Mouse (Mus musculus): ENCODE measurements around the gene Cd300e. TPM values are rescaled to one million over a fixed set of nuclear protein-coding genes. Genes with fewer than 3 reads are reported as not detected.

Cd300e gene
- polyA plus RNA-seq, 1 experiment from 2014 or later, result 0.09 TPM

GRCm38 (mm10) chr11:115080886-115081285, 18.9 kb upstream of the Cd300e start:
- ATAC-seq (ENCODE audit: low FRiP score, low read depth), result no peak
- Histone ChIP-seq H3K27me3 (peaks cover 25% of the 10 kb centered on the region), H3K4me2 (replicated peaks) (no peak overlapping the region), H3K4me3 (no peak overlapping the region), H3K4me1 (0 out of 2 replicates have a peak, but pooled peaks cover 3% of the 10 kb centered on the region), H3K9ac (no peak overlapping the region), H3K36me3 (no peaks in the 10 kb centered on the region), H3K9me3 (no peaks in the 10 kb centered on the region), H3K27ac (no peak overlapping the region)
- WGBS, result 37% methylated on average over 13 of the region's 13 CpGs

- H3K9ac ChIP-seq, result no peak overlapping the region
- no peaks in the 10 kb centered on the region for H3K9me3 ChIP-seq
- H3K27me3 ChIP-seq, result peaks cover 6% of the 10 kb centered on the region
- WGBS, result 77% methylated on average over 5 of the region's 5 CpGs
- 0 out of 2 replicates have a peak, but pooled peaks cover 3% of the 10 kb centered on the region for H3K4me1 ChIP-seq
- no peak overlapping the region for H3K4me2 ChIP-seq (replicated peaks)
- no peaks in the 10 kb centered on the region for H3K36me3 ChIP-seq
- no peak overlapping the region for H3K27ac ChIP-seq
- H3K4me3 ChIP-seq, result no peak overlapping the region
- no peak for ATAC-seq (ENCODE audit: low FRiP score, low read depth)
Measured at GRCm38 (mm10) chr11:115078680-115079079, 16.7 kb upstream of the Cd300e start.

DNA sequence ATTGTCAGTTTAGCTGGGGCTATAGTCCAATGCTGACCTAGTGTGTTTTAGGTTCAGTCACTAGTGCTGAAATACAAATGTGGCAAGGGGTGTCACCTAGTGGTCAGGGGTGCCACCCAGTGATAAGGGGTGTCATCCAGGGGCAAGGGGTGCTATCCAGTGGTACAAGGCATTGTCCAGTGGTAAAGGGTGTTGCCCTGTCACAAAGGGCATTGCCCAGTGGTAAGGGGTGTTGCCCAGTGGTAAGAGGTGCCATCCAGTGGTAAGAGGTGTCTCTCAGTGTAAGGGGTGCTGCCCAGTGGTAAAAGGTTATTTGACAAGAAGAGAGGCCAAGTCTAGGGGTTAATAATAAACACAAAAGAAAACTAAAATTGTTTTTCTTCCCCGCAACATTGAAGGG, 15.5 kb upstream of the Cd300e start:
- Histone ChIP-seq H3K36me3 (no peaks in the 10 kb centered on the region), H3K27me3 (no peaks in the 10 kb centered on the region), H3K4me2 (replicated peaks) (no peak overlapping the region), H3K9ac (no peak overlapping the region), H3K9me3 (no peaks in the 10 kb centered on the region), H3K4me3 (no peak overlapping the region), H3K27ac (no peak overlapping the region), H3K4me1 (no peaks in the 10 kb centered on the region)
- ATAC-seq (ENCODE audit: low FRiP score, low read depth), result no peak
- WGBS, result 96% methylated on average over 1 of the region's 1 CpGs

- no peak overlapping the region for H3K4me3 ChIP-seq
- H3K9ac ChIP-seq, result no peak overlapping the region
- peaks cover 10% of the 10 kb centered on the region for H3K4me1 ChIP-seq
- H3K9me3 ChIP-seq, result no peaks in the 10 kb centered on the region
- no peak for ATAC-seq (ENCODE audit: low FRiP score, low read depth)
- H3K27me3 ChIP-seq, result peaks cover 6% of the 10 kb centered on the region
- no peaks in the 10 kb centered on the region for H3K36me3 ChIP-seq
- 63% methylated on average over 5 of the region's 5 CpGs for WGBS
- H3K27ac ChIP-seq, result no peak overlapping the region
- H3K4me2 ChIP-seq (replicated peaks), result no peak overlapping the region
Measured at GRCm38 (mm10) chr11:115075859-115076258, 13.9 kb upstream of the Cd300e start.

- Histone ChIP-seq H3K27me3 (peaks cover 11% of the 10 kb centered on the region), H3K36me3 (no peaks in the 10 kb centered on the region), H3K9me3 (no peaks in the 10 kb centered on the region), H3K4me3 (no peak overlapping the region), H3K27ac (no peak overlapping the region), H3K4me2 (replicated peaks) (no peak overlapping the region), H3K4me1 (peaks cover 10% of the 10 kb centered on the region), H3K9ac (no peak overlapping the region)
- ATAC-seq (ENCODE audit: low FRiP score, low read depth), result no peak
- 71% methylated on average over 7 of the region's 7 CpGs for WGBS
Measured at GRCm38 (mm10) chr11:115075407-115075806, 13.4 kb upstream of the Cd300e start.

GRCm38 (mm10) chr11:115073002-115073401, 11.0 kb upstream of the Cd300e start:
- Histone ChIP-seq H3K4me2 (replicated peaks) (no peak overlapping the region), H3K27me3 (peaks cover 11% of the 10 kb centered on the region), H3K27ac (no peak overlapping the region), H3K4me3 (no peak overlapping the region), H3K36me3 (no peaks in the 10 kb centered on the region), H3K9ac (no peak overlapping the region), H3K4me1 (peaks cover 10% of the 10 kb centered on the region), H3K9me3 (no peaks in the 10 kb centered on the region)
- 67% methylated on average over 5 of the region's 5 CpGs for WGBS
- no peak for ATAC-seq (ENCODE audit: low FRiP score, low read depth)

GRCm38 (mm10) chr11:115071631-115072294, 9.8 kb upstream of the Cd300e start:
- H3K9ac ChIP-seq, result no peak overlapping the region
- H3K36me3 ChIP-seq, result no peaks in the 10 kb centered on the region
- no peak overlapping the region for H3K4me3 ChIP-seq
- 25% methylated on average over 14 of the region's 14 CpGs for WGBS
- H3K27ac ChIP-seq, result no peak overlapping the region
- ATAC-seq (ENCODE audit: low FRiP score, low read depth), result no peak
- H3K4me2 ChIP-seq (replicated peaks), result peak overlapping the region; percentile 21
- peaks cover 11% of the 10 kb centered on the region for H3K27me3 ChIP-seq
- H3K4me1 ChIP-seq, result peaks cover 10% of the 10 kb centered on the region
- no peaks in the 10 kb centered on the region for H3K9me3 ChIP-seq

GRCm38 (mm10) chr11:115071015-115071551, 9.1 kb upstream of the Cd300e start:
- 18% methylated on average over 9 of the region's 9 CpGs for WGBS
- H3K4me1 ChIP-seq, result peaks cover 10% of the 10 kb centered on the region
- H3K36me3 ChIP-seq, result no peaks in the 10 kb centered on the region
- H3K9ac ChIP-seq, result no peak overlapping the region
- peak overlapping the region; percentile 21 for H3K4me2 ChIP-seq (replicated peaks)
- no peak overlapping the region for H3K27ac ChIP-seq
- peaks cover 11% of the 10 kb centered on the region for H3K27me3 ChIP-seq
- no peak for ATAC-seq (ENCODE audit: low FRiP score, low read depth)
- no peak overlapping the region for H3K4me3 ChIP-seq
- H3K9me3 ChIP-seq, result no peaks in the 10 kb centered on the region

GRCm38 (mm10) chr11:115066768-115067167, 4.8 kb upstream of the Cd300e start:
- peaks cover 16% of the 10 kb centered on the region for H3K27me3 ChIP-seq
- 63% methylated on average over 6 of the region's 6 CpGs for WGBS

DNA sequence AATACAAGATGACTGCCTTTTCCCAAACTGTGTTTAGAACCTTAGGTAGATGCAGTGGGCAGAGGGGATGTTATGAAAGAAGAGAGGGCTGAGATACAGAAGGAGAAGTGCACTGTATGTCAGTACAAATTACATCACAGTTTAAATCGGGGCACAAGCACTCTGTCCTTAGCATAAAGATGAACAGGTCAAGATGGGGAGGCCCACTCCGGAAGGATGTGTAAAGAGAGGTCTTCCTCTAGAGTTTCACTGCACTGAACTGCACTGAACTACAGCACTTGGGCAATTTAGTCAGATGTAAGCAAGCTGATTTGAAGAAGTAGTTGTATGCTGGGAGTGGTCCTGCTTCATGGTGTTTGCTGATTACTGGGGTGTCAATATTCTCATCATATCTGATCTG, 2.2 kb downstream of the Cd300e start:
- H3K4me2 ChIP-seq (replicated peaks), result no peak overlapping the region
- no peaks in the 10 kb centered on the region for H3K4me1 ChIP-seq
- H3K36me3 ChIP-seq, result no peaks in the 10 kb centered on the region
- no peak for ATAC-seq (ENCODE audit: low FRiP score, low read depth)
- 83% methylated on average over 2 of the region's 2 CpGs for WGBS
- peaks cover 5% of the 10 kb centered on the region; the same call in 1 of the 2 replicates for H3K27me3 ChIP-seq
- H3K4me3 ChIP-seq, result no peak overlapping the region
- no peak overlapping the region for H3K9ac ChIP-seq
- H3K9me3 ChIP-seq, result no peaks in the 10 kb centered on the region
- H3K27ac ChIP-seq, result no peak overlapping the region

More at GRCm38 (mm10) chr11:115066768-115067167, 4.8 kb upstream of the Cd300e start:
- Histone ChIP-seq H3K9ac (no peak overlapping the region), H3K4me2 (replicated peaks) (no peak overlapping the region), H3K4me1 (peaks cover 6% of the 10 kb centered on the region), H3K4me3 (no peak overlapping the region), H3K36me3 (no peaks in the 10 kb centered on the region), H3K27ac (no peak overlapping the region), H3K9me3 (no peaks in the 10 kb centered on the region)
- ATAC-seq (ENCODE audit: low FRiP score, low read depth), result no peak

- WGBS, result 71% methylated on average over 4 of the region's 4 CpGs
- Histone ChIP-seq H3K27ac (no peak overlapping the region), H3K4me3 (no peak overlapping the region), H3K27me3 (peaks cover 5% of the 10 kb centered on the region; the same call in 1 of the 2 replicates), H3K36me3 (no peaks in the 10 kb centered on the region), H3K4me1 (no peaks in the 10 kb centered on the region), H3K9me3 (no peaks in the 10 kb centered on the region), H3K9ac (no peak overlapping the region), H3K4me2 (replicated peaks) (no peak overlapping the region)
- no peak for ATAC-seq (ENCODE audit: low FRiP score, low read depth)
Measured at GRCm38 (mm10) chr11:115058701-115059100, 3.3 kb downstream of the Cd300e start.

DNA sequence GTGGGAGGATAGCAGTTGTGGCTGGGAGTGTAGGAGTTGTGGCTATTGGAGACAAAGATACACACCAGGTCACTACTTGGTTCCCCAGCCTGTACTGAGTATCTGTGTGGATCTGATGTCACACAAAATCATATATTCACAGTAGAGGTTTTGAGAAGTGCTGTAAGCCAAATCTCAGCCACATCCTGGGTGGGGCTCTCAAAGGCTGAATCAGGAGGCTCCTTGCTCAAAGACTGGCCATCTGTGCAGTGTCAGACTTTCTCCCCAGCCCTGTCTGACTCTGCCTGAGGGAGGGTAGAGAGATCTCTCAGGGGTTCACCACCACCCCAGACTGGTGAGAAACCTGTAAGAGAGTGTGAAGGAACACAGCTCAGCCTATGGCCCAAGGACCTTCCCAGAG, 7.4 kb downstream of the Cd300e start:
- H3K27ac ChIP-seq, result no peak overlapping the region
- no peak for ATAC-seq (ENCODE audit: low FRiP score, low read depth)
- no peaks in the 10 kb centered on the region for H3K9me3 ChIP-seq
- H3K36me3 ChIP-seq, result no peaks in the 10 kb centered on the region
- H3K4me2 ChIP-seq (replicated peaks), result no peak overlapping the region
- H3K27me3 ChIP-seq, result no peaks in the 10 kb centered on the region
- H3K4me3 ChIP-seq, result no peak overlapping the region
- H3K9ac ChIP-seq, result no peak overlapping the region
- no peaks in the 10 kb centered on the region for H3K4me1 ChIP-seq

DNA sequence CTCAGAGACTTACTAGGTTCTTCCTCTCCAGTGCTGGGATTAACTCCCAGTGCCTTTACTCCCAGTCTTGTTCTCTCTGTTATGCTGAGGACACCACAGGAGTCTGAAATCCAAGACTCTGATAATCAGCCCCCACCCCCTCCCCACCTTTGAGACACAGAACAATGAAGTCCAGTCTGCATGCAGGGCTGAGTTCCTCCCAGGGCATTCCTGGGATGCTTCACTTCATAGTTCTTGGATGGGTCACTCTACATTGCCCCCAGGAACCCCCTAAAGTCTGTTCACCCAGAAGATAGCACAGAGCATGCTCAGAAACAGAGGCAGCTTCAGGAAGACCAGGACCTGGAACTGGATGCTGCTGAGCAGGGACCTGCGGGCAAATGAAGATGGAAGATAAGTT, 9.0 kb downstream of the Cd300e start:
- WGBS, result 81% methylated on average over 1 of the region's 1 CpGs

More for the DNA sequence above, 9.0 kb downstream of the Cd300e start:
- no peak for ATAC-seq (ENCODE audit: low FRiP score, low read depth)
- Histone ChIP-seq H3K27me3 (no peaks in the 10 kb centered on the region), H3K27ac (no peak overlapping the region), H3K36me3 (no peaks in the 10 kb centered on the region), H3K4me3 (no peak overlapping the region), H3K9ac (no peak overlapping the region), H3K4me2 (replicated peaks) (no peak overlapping the region), H3K9me3 (no peaks in the 10 kb centered on the region), H3K4me1 (no peaks in the 10 kb centered on the region)
